Mouse (Mus musculus): ENCODE measurements around the gene Slitrk4.

Slitrk4 gene

DNA sequence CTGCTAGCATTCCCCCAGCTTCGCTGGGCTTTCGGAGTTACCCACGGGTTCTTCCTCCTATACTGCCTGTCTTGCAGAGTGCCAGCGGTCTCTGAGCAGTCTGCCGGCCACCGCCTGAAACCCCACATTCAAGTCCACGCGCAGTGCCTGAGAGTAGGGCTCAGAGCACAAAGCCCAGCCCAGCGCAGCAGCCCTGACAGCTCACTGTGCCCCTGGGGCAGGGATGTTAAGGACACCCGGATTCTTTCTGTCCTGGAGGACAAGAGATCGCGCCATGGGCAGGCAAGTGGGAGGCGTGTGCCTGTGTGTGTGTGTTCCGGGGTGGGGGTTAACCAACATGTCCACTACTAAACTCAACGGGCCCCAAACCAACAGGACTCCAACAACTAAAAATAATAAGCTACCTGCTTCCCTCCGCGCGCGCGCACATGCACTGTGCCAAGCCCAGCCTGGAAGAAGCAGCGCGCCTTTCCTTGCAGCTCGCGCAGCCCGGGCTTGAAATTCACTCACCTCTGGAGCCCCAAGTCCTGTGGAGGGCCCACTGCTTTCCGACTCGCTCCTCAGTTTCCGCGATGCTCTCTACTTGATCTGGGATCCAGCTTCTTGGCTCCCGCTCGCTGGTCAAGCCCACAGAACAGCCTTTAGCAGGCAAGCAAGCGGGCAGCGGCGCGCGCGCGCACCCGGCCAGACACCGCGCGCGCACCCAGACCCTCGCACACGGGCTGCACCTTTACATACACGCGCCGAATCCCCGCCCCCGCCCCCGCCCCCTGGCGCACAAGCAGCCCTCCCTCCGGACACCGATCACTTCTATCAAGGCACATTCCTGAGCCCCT, at the start of gene Slitrk4:
Gene Slitrk4 (minus strand): TSS at position 707 of the 836 bp plus-strand sequence.
- no peak for DNase-seq (ENCODE audit: low spot score)

DNA sequence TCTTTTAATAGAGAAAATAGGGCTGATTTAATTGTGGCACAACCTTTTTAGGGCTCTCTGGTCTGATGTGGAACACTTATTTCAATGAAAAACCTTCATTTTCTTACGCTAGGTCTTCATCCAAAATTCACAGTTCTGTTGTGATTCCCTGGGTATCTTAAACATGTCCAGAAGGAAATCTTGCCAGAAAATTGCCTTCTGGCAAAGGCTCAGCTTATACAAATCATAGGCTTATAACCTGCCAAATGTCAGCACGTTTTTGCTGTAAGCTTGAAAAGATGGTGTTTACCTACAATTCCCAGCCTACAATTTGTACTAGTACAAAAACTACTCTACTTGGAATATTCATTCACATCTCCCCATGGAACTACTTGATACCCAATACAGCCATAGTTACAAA, 42.7 kb upstream of the Slitrk4 start:
- no peak for DNase-seq (ENCODE audit: low spot score)

DNA sequence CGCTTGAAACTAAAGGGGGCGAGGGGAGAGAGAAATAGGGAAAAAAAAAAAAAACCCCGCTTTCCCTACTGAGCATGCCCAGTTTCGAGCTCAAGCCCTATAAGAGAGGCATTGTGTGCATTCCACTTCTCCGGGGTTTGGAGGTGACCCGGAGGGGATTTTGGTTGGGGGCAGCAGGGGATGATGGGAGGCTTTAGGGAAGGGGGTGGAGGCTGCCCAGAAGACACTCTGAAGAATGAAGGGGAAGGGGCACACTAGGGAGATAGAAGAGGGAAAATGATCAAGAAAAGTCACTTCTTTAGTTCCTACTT, 1.1 kb upstream of the Slitrk4 start:
- DNase-seq (ENCODE audit: low spot score) = no peak

- no peak for DNase-seq (ENCODE audit: low spot score)
Measured at GRCm38 (mm10) chrX:64277126-64277990, 562 bp upstream of the Slitrk4 start.

- DNase-seq (ENCODE audit: low spot score) = no peak
Measured at GRCm38 (mm10) chrX:64275501-64276289, 1.1 kb downstream of the Slitrk4 start.

DNA sequence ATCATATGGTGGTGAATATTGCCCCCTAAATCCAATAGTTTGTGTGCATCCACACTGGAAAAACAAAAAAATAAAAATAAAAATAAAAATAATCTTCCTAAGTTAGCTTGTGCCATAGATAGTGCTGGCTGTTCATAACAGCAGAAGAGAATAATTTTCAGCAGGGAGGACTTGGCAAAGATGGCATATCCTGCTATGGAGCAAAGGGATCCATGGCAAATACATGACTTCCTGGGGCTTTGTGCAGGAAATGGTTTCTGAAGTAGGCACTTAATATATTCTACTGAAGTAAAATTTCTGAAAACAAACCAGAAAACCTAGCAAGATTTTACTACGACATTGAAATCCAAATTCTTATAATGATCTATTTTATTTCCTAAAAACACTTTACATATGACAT, 13.3 kb downstream of the Slitrk4 start:
- no peak for DNase-seq (ENCODE audit: low spot score)

Data from layer of hippocampus, adult 9-10 months (tissue).